Mouse (Mus musculus): ENCODE results near the gene Paip2b.

DNA sequence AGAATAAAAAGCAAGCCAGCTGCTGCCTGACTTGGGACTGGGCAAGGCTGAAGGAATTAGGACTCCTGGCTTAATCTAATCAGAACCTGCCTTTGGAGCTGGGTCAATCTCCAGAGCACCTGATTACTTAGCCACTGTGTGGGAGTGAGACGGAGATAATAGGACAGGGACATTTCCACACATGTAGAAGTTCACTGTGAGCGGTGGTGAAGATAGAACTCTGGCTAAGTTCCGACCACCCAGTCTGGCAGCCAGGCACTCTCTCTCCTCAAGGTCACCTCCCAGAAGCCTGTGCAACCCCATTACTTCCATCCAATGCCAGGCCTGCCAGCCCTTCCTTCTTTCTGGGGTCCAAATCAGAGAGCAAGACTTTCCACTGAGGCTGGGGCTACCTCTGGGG, 64.6 kb downstream of the Paip2b start:
- TF ChIP-seq POLR2A (IDR thresholded peaks at IDR 0.05; ENCODE audit: insufficient read length, low read depth), result no peak
- no peak for TF ChIP-seq TCF3 (IDR thresholded peaks at IDR 0.05; ENCODE audit: insufficient read length, low read depth)
- TF ChIP-seq CEBPB (IDR thresholded peaks at IDR 0.05; ENCODE audit: insufficient read depth, poor library complexity, severe bottlenecking), result no peak
- TF ChIP-seq SRF (IDR thresholded peaks at IDR 0.05; ENCODE audit: control insufficient read depth, insufficient read length, low read depth), result no peak
- no peak for TF ChIP-seq POLR2AphosphoS2 (IDR thresholded peaks at IDR 0.05; ENCODE audit: insufficient read length, low read depth)

All from myocyte (in vitro differentiated cells).